Mouse (Mus musculus) right cerebral cortex, postnatal 4 days (tissue): ENCODE data around the gene Syt13.
A peak's percentile ranks its signal among the peaks of the same experiment; 100 is the strongest.

Experiments
- DNase-seq: peaks from one replicate; pipeline ENCODE4 v3.0.0-alpha.2; 2022

Syt13 gene

DNA sequence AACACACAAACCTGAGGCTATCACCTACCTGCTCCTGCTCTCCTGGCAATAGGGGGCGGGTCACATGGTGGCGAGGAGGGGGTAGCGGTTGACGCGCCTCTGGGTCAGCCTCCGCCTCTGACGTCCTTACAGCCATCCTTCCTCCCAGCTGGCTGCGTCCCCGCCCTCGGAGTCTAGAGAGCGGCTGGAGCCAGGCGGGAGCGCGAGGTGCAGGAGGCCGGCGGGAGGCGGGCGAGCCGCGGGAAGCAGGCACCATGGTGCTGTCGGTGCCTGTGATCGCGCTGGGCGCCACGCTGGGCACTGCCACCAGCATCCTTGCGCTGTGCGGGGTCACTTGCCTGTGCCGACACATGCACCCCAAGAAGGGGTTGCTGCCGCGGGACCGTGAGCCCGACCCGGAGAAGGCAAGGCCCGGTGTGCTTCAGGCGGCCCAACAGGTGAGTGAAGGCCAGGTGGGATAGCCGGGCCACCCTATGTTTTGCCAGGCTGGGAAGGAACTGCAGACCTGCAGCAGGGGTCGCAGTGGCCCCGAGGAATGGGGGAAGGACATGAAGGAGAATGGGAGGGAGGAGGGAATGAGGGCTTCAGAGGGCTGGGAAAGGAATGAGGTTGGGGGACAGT is at the start of gene Syt13:
TSS of gene Syt13 (plus strand) at position 166 of the 621 bp plus-strand sequence.
- DNase-seq: peak; percentile 64

DNA sequence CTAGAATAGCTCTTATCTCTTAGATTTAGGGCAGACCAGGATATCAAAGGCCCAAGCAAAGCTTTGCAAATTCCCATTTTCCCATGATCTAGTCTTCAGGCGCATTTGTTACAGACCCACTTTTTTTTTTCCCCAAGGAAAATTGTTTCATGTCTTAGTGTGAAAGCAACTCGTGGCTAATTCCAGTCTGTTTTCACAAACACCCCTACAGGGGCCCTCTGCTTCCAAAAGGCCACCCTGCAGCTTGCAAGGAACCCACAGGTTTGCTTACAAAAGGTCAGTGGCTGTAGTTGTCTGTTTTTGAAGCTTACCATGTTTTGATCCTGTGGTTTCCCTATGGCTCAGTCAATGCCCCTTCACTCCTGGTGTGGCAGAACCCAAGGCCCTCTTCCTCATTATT is 48.3 kb upstream of the Syt13 start:
- no peak for DNase-seq

DNA sequence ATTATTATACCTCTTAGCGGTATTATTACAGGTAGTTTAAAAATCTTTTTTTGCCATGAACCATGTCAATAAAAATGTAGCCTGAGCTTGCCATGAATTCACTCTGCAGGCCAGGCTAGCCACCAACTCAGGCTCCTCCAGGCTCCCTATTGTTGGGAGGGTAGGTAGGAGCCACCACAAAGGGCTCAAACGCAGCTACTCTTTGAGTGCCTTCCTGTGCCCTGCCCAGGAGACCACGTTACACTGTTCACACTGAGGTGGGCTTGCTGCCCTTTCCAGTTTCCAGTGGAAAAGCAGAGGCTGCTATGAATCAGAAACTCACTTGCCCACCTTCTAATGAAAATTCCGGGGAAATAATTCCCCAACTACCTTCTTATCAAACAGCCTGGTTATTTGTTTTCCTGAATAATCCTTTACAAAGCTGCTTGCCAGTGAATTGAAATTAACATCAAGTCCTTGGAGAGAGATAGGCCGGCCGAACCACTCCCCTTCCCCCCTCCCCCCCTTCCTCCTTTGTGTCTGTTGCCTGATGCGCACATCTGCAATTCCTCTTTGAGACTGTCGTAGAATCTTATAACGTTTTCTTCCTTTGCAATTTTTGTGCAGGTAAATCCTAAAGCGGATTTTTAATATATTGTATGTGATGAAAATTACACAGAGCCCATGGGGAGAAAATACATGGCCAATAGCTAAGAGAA is 44.6 kb upstream of the Syt13 start:
- no peak for DNase-seq

DNA sequence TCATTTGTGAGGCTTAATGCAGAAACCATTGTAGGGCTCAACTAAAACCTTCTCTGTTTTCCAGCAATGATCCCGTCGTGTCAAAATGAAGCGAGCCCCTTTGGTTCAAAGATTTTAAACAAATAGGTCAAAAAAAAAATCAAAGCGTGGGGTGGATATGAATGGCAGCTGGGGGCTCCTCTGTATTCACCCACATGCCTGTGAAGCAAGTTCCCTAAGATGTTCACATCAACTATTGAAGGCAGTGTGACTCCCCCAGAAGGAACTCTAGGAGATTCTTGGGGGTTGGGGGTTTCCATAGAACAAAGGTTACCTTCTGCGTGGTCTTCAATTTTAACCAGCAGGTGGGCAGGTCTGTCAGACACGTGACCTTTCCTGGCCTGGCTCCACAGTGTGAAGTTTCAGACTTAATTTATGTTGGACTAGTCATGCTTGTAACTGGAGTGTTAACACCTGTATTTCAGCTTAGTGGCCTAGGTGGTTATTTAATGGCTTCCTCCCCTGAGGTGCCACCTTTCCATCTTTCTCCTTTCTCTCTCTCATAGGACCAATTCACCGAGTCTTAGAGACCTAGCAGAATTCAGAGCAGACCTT is 43.7 kb upstream of the Syt13 start:
- no peak for DNase-seq

DNA sequence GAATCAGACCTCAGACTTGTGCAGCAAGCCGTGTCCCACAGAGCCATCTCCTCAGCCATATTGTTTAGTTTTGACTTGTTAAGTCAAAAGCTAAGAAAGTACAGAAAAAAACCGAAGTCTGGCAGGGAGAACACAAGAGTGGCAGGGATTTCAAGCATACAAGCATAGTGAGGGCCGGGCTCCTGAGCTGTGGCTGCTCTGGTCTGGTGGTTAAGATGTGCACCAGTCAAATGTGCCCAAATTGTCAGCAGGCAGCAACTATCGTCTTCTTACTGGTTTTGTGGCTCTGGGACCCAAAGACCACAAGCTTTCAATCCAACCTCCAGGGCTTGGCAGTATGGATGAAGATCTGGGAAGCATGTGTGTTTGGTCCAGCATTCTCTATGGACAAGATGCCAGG is 42.2 kb upstream of the Syt13 start:
- no peak for DNase-seq

DNA sequence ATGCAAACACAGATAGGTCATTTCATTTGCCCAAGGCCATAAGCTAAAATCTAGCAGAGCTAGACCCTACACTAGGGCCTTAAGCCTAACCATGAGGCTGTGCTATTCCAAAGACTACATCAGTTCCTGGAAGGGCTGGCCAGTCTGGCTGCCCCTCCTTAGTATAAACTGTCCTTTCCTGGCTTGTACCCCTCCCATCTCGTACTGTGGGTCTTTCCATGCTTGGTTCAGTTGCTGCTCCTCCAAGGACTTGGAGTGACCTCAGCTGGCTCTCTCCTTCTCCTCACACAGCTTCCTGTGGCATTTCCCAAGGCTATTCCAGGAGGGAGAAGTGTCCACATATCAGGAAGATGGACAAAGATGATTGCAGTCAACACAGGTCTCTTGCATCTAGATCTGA is 40.3 kb upstream of the Syt13 start:
- DNase-seq: no peak

DNA sequence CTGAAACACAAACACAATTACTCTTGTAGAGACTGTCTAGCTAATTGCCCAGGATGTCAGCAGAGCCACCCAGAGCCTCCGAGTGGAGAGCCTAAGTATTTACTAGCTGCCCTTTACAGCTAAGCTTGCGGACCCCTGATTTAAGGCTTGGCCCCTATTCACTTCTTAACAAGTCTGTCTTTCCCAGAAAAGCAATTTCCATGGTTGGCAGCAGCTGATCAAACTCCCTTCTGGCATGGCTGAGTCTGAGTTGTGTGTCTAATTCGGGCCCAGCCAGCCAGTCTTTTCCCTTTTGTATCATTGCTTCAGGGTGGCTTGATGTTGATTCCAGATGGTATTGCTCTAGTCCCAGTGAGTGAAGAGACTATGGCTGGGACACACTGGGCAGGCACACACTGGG is 37.4 kb upstream of the Syt13 start:
- DNase-seq: no peak

DNA sequence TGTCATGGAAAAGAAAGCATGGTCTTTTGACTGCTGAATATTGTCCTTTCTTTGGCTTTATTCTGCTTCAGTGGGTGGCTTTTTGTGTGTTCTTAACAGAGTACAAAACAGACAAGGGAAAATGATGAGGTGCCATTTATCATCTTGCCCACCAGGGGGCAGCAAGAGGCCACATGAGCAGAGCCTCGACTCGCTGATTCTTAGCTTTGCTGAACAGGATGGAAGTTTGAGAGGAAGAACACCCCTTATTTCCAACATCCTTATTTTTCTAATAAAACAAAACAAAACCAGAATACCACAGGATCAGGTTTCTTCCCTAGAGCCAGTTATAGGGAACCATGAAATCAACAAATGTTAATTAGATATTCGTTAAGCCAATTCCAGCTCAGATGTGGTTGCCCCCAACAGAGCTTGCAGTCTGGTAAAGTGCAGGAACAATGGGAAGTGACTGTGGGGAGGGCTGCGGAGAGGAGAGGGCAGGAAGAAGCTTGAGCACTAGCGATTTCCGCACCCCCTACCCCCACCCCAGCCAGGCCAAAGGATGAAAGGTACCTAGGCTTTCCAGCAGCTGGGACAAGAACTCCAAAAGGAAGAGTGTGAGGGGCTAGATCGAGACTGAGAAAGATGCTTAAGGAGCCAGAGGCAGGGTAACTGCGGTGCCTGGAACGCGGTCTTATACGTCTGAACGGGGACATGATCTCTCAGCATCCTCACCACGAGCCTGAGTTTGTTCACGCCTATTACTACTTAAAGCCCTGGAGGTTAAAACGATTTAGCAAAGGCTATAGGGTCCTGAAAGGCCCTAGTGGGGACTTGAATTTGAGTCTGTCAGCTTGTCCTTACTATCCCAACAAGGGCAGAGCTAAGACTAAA is 31.6 kb upstream of the Syt13 start:
- peak; percentile 75 for DNase-seq

DNA sequence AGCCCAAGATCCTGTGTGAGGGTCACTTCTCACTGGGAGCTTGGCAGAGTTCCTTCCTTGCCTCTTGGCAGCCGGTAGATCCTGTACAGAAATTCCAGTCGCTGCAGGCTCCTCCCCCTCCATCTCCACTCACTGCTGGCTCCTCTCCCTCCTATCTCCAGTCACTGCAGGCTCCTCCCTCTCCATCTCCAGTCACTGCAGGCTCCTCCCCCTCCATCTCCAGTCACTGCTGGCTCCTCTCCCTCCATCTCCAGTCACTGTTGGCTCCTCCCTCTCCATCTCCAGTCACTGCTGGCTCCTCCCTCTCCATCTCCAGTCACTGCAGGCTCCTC is 31.0 kb upstream of the Syt13 start:
- DNase-seq: no peak

DNA sequence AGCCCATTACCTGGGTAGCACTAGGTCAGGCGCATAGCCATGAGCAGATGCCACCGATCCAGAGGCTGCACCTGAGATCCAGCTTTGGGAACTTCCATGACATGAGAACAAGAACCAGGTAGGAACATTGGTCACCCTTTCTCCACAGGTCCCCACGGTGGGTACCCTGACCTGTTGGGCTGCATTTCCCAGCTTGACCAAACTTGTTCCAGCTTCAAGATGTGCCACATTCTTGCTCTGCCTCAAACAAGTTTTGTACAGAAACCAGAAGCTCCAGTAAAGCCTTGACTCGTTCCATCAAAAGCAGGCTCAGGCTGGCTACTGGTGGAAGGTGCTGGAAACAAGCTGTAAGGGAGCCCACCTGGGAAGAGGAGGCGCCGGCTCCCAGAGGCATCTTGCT is 29.9 kb upstream of the Syt13 start:
- no peak for DNase-seq

DNA sequence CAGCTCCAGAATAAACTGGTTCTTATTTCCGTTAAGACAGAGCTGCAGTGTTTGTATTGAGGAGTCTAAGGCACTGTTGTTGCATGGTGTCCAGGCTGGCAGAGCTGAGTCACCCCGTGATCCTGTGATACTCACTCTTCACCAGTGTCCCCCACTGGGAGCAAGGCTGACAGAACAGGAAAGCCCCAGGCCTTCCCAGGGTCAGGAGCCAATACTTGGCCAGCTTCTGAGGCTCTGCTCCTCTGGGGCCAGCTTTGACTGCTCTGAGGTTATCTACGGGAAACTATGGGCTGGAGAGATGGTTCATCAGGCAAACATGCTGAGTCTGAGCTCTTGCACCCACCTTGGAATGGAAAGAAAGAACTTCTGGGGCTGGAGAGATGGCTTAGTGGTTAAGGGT is 28.0 kb upstream of the Syt13 start:
- DNase-seq: no peak

DNA sequence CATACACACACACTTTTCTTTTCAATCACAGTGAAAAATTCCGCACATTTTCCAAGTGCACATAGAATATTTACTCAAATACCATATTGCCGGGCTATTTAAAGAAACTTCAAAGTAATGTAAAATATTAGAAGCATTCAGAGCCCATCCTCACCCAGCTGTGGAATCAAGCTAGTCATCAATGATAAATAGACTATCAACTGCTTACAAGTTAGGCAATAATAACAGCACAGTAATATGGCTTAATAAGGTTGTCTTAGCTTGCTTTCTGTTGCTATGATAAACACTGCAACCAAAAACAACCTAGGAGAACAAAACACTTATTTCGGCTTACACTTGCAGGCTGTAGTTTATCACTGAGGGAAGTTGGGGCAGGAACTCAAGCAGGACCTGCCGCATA is 22.4 kb upstream of the Syt13 start:
- DNase-seq: no peak

DNA sequence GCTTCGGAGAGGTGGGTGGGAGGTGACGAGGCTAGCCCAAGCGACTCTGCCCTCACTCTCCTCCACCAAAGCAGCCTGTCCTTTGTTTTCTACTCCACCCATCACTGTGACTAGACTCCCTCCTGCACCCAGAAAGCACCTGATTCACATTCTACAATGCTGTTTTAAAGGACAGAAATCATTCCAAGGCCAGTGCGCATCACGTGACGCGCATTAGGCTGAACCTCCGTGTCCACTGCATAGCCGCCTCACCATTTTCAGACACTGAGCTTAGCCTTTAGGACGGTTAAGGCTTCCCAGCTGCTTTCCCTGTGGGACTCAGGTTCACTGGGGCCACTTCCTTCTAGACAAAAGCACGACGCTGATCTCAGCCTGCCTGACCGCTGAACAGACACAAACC is 11.2 kb upstream of the Syt13 start:
- DNase-seq: no peak

DNA sequence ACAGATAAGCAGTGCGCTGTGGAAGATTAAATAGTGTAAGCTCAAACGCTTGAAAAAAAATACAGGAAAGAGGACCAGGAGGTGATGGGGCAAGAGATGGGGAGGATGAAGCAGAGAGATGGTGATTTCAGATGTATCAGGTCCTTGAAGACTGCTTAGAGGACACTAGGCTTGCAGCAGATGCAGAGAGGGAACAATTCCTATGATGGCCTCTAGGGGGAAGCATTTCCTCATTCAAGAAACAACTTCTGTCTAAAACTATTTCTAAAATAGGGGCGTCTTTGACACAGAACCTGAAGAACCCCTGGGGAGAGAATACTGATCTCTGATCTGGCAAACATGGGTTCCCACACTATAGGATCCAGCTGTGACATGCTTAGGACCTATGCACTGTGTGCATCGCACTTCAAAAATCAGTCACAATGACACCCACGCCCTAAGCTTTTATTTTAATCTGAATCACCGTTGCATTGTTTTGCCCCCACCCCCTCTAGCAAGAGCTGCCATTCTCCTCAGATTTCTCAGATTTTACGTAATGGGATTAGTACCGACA is 10.5 kb upstream of the Syt13 start:
- DNase-seq: peak; percentile 37

DNA sequence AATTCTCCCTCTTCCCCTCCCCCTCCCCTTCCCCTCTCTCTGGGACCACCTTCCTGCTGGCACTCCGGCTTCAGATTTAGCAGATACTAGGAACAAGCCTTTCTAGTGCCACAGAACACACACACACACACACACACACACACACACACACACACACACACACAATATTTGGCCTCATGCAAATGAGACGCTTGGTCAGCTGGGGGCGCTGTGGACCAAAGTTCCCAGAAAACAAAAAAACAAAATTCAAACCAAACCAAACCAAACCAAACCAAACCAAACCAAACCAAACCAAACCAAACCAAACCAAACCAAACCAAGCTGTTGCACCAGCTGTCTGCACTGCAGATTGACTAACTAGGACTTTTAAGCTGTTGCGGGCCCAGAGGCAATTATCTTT is 4.5 kb upstream of the Syt13 start:
- peak; percentile 47 for DNase-seq

DNA sequence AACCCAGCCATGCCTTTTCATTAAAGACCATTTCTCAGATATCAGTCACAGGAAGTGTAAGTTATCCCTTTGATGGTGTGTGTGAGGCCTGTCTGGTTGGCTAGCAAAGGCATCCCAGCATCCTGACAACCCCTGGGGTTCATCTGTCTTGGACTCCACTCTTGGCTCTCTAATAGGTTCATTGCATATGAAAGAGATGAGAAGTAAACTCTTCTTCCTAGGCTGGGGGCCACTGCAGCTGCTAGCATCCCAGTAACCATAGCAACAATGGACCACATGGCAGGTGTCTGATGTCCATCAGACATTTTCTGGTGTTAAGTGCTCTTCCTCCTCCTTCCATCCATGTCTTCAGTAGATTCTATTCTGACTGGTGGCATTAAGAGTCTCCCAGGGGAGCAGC is 2.6 kb upstream of the Syt13 start:
- DNase-seq: no peak

DNA sequence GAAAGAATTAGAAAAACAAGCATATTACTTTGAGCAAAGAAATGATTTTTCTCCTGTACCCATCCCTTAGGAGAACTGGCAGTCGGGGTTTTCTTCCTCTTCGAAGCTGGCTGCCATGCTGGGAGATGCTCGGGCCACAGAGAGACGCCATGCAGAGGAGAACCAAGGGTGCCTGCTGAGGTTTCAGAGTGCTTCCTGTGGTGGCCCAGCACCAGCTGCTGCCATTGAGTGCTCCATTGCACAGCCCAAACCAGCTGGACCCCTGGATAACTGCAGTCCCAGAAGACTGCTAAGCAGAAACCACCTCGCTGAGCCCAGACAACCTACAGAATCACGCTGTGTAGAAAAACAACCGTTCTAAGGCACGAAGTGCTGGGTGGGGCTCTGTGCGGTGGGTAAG is 1.6 kb upstream of the Syt13 start:
- DNase-seq: no peak

DNA sequence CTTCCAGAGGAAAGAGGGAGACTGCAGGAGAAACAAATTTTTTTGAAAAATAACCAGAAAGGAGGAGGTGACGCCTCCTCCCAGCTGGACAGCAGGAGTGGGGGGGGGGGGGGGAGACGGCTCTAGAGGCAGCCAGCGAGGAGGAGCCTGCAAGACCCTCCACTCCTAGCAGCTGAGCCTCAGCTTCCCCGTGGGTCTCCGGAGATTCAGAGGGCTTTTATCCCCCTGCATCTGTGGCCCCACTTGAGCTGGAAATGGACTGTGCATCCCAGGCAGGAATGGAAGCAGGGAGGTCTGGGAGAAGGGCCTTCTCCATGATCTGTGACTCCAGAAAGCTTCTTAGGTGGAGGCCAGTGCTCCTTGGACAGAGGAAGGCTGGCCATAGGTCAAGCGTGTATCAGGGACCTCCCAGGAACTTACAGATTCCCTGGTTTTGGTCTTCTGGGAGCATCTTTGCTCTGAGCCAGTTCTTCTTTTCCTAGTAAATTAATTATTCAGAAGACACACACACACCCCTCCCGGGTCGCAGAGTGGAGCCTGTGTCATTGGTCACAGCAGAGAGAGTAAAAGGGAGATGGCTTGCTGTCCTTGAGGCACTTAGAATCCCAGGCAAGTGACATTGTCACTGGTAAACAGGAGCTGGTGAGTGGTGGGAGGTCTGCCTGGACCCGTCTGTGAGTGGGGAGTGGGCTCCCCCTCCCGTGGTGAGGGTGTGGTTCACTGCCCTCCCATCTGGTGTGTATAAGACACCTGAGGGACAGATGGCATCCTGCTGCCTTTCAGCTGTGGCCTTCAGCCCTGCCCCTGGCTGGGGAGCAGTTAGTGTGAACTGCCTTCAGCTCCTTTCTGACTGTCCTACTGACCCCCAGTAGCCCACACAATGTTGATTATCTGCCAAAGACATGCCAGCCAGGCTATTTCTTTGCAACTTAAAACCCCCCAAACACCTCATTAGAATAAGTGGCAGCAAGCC is 1.0 kb downstream of the Syt13 start:
- DNase-seq: no peak

DNA sequence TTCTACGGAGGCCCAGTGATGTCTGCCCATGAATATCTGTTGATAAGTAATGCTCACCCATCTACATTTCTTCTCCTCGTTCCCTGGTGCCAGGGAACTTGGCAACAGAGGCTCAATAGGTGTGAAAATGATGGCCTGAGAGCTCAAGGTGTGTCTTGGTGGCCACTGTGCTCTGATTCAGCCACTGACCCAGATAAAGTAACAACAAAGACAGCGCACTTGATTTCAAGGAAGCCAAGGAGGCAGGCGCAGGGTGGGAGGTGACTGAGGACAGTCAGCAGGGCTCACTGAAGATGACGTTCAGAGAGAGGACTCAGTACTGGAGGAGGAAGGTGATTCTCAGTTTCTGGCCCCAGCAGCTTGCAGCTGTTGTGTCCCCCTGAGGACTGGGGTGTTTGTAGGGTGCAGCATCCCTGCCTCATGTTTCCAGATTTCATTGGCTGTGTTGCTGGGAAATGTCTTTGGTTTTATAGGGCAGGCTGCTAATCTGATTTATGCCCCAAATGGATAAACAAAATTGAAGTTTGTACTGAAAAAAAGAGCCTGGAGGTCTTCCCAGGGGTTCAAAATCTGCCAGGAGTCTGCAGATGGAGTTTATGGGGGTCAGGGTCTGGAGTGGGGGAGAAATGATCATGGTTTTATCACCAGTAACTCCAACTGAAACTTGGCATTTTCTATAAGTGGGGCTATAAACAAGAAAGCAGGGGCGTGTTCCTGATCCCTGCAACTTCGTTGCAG is 2.7 kb downstream of the Syt13 start:
- DNase-seq: no peak

DNA sequence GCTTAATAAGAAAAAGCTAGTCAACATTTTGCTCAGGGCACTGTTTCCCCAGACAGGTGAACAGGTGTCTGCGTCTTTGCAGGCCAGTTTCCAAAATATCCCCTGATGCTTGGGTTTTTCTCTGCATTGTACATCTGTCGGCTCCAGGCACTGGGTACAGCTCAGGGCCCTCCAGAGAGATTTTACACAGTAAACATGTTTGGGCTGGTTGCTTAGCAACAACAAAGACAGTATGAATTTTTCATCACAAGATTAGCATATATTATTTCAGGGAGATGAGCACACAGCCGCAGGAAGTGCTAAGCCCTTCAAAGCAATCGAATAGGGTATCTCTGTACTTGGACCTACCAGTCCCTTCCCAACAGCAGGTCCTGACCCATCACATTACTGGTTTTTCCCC is 5.8 kb downstream of the Syt13 start:
- no peak for DNase-seq

DNA sequence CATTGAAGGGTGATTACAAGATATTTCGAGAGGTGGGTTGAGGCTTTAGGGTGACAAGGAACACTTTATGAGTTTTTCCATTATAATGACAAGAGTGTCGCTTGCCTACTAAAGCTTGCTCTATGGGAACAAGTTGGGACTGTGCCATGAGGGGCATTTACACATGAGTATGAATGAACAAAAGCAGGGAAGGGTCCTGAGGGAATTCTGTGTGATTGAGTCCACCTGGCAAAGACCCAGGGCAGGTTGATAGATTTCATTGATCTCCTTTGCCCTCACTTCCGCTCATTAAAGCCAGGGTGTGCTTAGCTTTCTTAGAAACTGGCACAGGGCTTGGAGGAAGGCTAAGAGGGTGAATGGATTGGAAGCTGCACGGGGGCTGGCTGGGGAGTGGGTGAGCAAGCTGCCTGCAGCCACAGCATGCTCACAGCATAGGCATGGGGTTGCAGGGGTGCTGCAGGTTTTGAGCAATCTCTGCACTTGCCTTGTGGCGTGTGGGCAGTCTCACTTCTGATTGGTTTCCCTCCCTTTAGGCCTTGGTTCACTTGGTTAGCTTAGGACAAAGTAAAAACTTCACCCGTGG is 9.9 kb downstream of the Syt13 start:
- no peak for DNase-seq
